Mouse (Mus musculus) layer of hippocampus, postnatal 36 days (tissue): ENCODE data around the gene Camta2. TPM values are rescaled to one million over a fixed set of nuclear protein-coding genes. Genes with fewer than 3 reads are reported as not detected.

Source experiments
- microRNA-seq, 2 experiments: library from miRNA; unstranded; fragments of <30 nt; microRNA quantifications; one replicate each; pipeline ENCODE4 v1.2.0; 2021
- total RNA-seq, 2 experiments: library from RNA; stranded (reverse); gene quantifications; 2 replicates each; pipeline ENCODE4 v1.2.3; 2021

Camta2 gene
- total RNA-seq, 2 experiments from 2014 or later, result 362 to 388 TPM

Small RNAs within 50 kb of the gene (microRNA-seq; reads per million reads assigned to microRNA genes)
- 0.42 to 0.60 reads per million in 2 experiments for gene Mir6925

Other genes with a start within 250 kb of the Camta2 start
- 10 to 100 TPM; 13.2 to 17.3 TPM for gene Med11, start 236.2 kb downstream of the Camta2 start, total RNA-seq
- gene Zmynd15, start 228.7 kb downstream of the Camta2 start, total RNA-seq, result under 1 TPM; 0.25 to 0.46 TPM
- gene Cxcl16, start 228.1 kb downstream of the Camta2 start, total RNA-seq, result under 1 TPM; 0.68 to 0.97 TPM
- gene Tm4sf5, start 182.9 kb downstream of the Camta2 start, total RNA-seq, result not detected
- gene Vmo1, start 173.5 kb downstream of the Camta2 start, total RNA-seq, result not detected
- not detected for gene Gltpd2, start 168.9 kb downstream of the Camta2 start, total RNA-seq
- 100 to 1,000 TPM; 174 to 193 TPM for gene Psmb6, start 162.7 kb downstream of the Camta2 start, total RNA-seq
- not detected for gene Gm40193, start 155.2 kb downstream of the Camta2 start, total RNA-seq
- gene Pld2, start 148.0 kb downstream of the Camta2 start, total RNA-seq, result 10 to 100 TPM; 17.5 to 17.7 TPM
- 100 to 1,000 TPM; 448 to 494 TPM for gene Mink1, start 125.2 kb downstream of the Camta2 start, total RNA-seq
- gene 4930544D05Rik, start 72.3 kb downstream of the Camta2 start, total RNA-seq, result 1 to 10 TPM; 1.2 to 1.7 TPM
- not detected for gene Chrne, start 68.9 kb downstream of the Camta2 start, total RNA-seq
- not detected for gene Gp1ba, start 49.0 kb downstream of the Camta2 start, total RNA-seq
- gene Rnf167, start 40.9 kb downstream of the Camta2 start, total RNA-seq, result 10 to 100 TPM; 85.6 to 88.0 TPM
- gene Slc25a11, start 40.6 kb downstream of the Camta2 start, total RNA-seq, result 100 to 1,000 TPM; 115 to 119 TPM
- gene Pfn1, start 33.5 kb downstream of the Camta2 start, total RNA-seq, result 100 to 1,000 TPM; 346 to 373 TPM
- 1 to 10 TPM; 5.2 to 7.4 TPM for gene Eno3, start 30.9 kb downstream of the Camta2 start, total RNA-seq
- gene Spag7, start 18.7 kb downstream of the Camta2 start, total RNA-seq, result 10 to 100 TPM; 48.2 to 50.8 TPM
- gene Inca1, start 12.1 kb upstream of the Camta2 start, total RNA-seq, result 1 to 10 TPM; 3.0 to 3.5 TPM
- gene Kif1c, start 12.4 kb upstream of the Camta2 start, total RNA-seq, result 10 to 100 TPM; 75.2 to 83.8 TPM
- 10 to 100 TPM; 21.9 to 23.2 TPM for gene Zfp3, start 76.1 kb upstream of the Camta2 start, total RNA-seq
- gene Scimp, start 124.5 kb upstream of the Camta2 start, total RNA-seq, result not detected
- 100 to 1,000 TPM; 126 to 128 TPM for gene Rabep1, start 156.7 kb upstream of the Camta2 start, total RNA-seq